Mouse (Mus musculus) cerebellum, adult 8-10 months (tissue): ENCODE data around the gene Vill.

ENCODE experiments used
- DNase-seq: peaks from one replicate; pipeline ENCODE4 v3.0.0; 2022

The Vill gene

GRCm38 (mm10) chr9:119052154-119052944 lies at the start of gene Vill:
Gene Vill (plus strand): TSS chr9:119052778.
- no peak for DNase-seq

GRCm38 (mm10) chr9:119003990-119004702 lies 48.4 kb upstream of the Vill start:
- DNase-seq = no peak

GRCm38 (mm10) chr9:119004703-119005076 lies 47.9 kb upstream of the Vill start:
- DNase-seq = no peak

- DNase-seq = no peak
Observed at GRCm38 (mm10) chr9:119005303-119006029, 47.1 kb upstream of the Vill start.

GRCm38 (mm10) chr9:119007266-119007665 lies 45.3 kb upstream of the Vill start:
- DNase-seq = no peak

GRCm38 (mm10) chr9:119008871-119009270 lies 43.7 kb upstream of the Vill start:
- no peak for DNase-seq

- no peak for DNase-seq
Observed at GRCm38 (mm10) chr9:119010156-119010710, 42.3 kb upstream of the Vill start.

- no peak for DNase-seq
Observed at GRCm38 (mm10) chr9:119016785-119017507, 35.6 kb upstream of the Vill start.

GRCm38 (mm10) chr9:119021731-119022130 lies 30.8 kb upstream of the Vill start:
- no peak for DNase-seq

- DNase-seq = no peak
Observed at GRCm38 (mm10) chr9:119025263-119025662, 27.3 kb upstream of the Vill start.

GRCm38 (mm10) chr9:119025832-119026331 lies 26.7 kb upstream of the Vill start:
- DNase-seq = no peak

GRCm38 (mm10) chr9:119027337-119027736 lies 25.2 kb upstream of the Vill start:
- DNase-seq = no peak

GRCm38 (mm10) chr9:119028226-119029195 lies 24.1 kb upstream of the Vill start:
- DNase-seq = no peak

- peak; percentile 20 for DNase-seq
Observed at GRCm38 (mm10) chr9:119029568-119029967, 23.0 kb upstream of the Vill start.

GRCm38 (mm10) chr9:119031038-119031437 lies 21.5 kb upstream of the Vill start:
- DNase-seq = no peak

- no peak for DNase-seq
Observed at GRCm38 (mm10) chr9:119031772-119032171, 20.8 kb upstream of the Vill start.

GRCm38 (mm10) chr9:119032538-119032937 lies 20.0 kb upstream of the Vill start:
- no peak for DNase-seq

GRCm38 (mm10) chr9:119033111-119033921 lies 19.3 kb upstream of the Vill start:
- no peak for DNase-seq

GRCm38 (mm10) chr9:119034069-119034468 lies 18.5 kb upstream of the Vill start:
- DNase-seq = no peak
